Mouse (Mus musculus): ENCODE data around the gene Gid8. TPM values are rescaled to one million over a fixed set of nuclear protein-coding genes. Genes with fewer than 3 reads are reported as not detected.

The Gid8 gene
- polyA plus RNA-seq, 1 experiment: 35.5 TPM

- H3K36me3 ChIP-seq (ENCODE audit: control insufficient read depth, insufficient read depth, low read length): no peaks in the 10 kb centered on the region
- no peak for DNase-seq
- whole genome bisulfite sequencing: 94% methylated on average over 2 of the region's 2 CpGs
These were observed 33.4 kb downstream of the Gid8 start for GRCm38 (mm10) chr2:180743321-180743720.

DNA sequence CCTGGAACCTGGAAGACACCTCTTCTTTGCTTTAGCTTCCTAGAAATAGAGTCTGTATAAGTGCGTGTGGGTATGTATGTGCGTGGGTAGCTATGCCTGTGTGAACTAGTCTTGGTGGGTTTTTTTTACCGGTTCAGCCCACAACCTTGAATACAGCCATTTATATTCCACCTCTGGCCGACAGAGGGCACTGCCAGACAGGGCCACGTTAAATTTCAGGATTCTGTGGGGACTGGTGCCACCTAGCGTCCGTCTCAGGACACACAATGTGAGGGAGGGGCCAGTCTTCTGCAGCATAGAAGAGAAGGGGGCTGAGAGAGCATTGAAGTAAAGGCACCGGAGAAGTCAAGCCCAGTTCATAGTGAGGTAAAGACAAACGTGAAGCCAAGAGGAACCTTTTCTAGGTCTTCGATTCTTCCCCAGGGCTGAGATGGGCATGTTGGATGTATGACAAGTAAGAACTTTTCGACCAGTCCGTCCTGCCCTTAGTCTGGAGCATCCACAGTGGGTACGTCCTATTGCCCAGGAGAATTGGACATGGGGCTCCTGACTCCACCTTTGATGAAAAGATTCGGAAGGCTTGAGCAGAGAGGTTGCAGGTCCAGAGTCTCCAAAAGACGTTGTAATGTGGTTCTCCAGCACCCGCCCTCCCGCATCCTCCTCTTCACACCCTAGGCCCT, 35.5 kb downstream of the Gid8 start:
- Histone ChIP-seq H3K27me3 (ENCODE audit: control insufficient read depth, insufficient read depth, low read length) (no peaks in the 10 kb centered on the region), H3K4me1 (replicated peaks; ENCODE audit: control insufficient read depth, insufficient read depth, low read length) (no peaks in the 10 kb centered on the region), H3K36me3 (ENCODE audit: control insufficient read depth, insufficient read depth, low read length) (no peaks in the 10 kb centered on the region), H3K27ac (ENCODE audit: control insufficient read depth, insufficient read depth, low read length) (no peak overlapping the region), H3K4me3 (ENCODE audit: control insufficient read depth, insufficient read depth, low read length) (no peak overlapping the region)
- peak; percentile 89 for DNase-seq
- peak; percentile 98 for TF ChIP-seq CTCF (IDR thresholded peaks at IDR 0.05; ENCODE audit: borderline replicate concordance, control insufficient read depth, extremely low read depth, insufficient read depth, low read length, poor library complexity)
- no peak for TF ChIP-seq POLR2A (IDR thresholded peaks at IDR 0.05; ENCODE audit: control insufficient read depth, extremely low read depth, insufficient read depth, low read length, poor library complexity)
- 35% methylated on average over 17 of the region's 17 CpGs for WGBS

More at GRCm38 (mm10) chr2:180743321-180743720, 33.4 kb downstream of the Gid8 start:
- Histone ChIP-seq H3K27me3 (ENCODE audit: control insufficient read depth, insufficient read depth, low read length) (no peaks in the 10 kb centered on the region), H3K4me3 (ENCODE audit: control insufficient read depth, insufficient read depth, low read length) (no peak overlapping the region), H3K4me1 (replicated peaks; ENCODE audit: control insufficient read depth, insufficient read depth, low read length) (no peaks in the 10 kb centered on the region), H3K27ac (ENCODE audit: control insufficient read depth, insufficient read depth, low read length) (no peak overlapping the region)
- TF ChIP-seq CTCF (IDR thresholded peaks at IDR 0.05; ENCODE audit: borderline replicate concordance, control insufficient read depth, extremely low read depth, insufficient read depth, low read length, poor library complexity): no peak
- TF ChIP-seq POLR2A (IDR thresholded peaks at IDR 0.05; ENCODE audit: control insufficient read depth, extremely low read depth, insufficient read depth, low read length, poor library complexity): no peak

DNA sequence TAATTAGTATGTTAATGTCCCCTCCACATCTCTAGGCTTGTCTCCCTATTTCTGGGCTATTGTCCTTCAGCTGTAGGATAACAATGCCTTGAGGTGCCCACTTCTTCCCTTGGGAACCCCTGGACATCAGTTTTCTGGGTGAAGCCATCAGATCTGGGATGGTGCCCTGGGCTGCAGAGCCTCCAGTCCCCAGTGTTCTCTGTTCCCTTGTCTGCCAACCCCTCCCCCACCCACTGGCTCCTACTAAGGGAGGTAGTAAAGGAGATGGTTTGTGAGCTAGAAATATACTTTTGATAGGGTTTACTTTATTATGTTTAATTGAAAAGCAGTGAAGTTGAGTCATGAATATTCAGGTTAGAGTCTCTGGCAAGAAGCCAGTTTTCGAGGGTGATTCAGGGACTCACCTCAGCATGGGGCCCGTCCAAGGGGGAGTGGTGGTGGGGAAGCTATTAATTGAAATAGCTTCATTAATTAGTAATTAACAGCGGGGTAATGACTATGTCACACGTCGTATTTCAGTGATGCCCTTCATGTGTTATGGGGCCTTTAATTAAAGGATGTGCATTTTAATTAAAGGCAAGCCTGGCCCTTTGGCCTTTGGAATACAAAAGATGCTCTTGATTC, 36.8 kb downstream of the Gid8 start:
- H3K36me3 ChIP-seq (ENCODE audit: control insufficient read depth, insufficient read depth, low read length): no peaks in the 10 kb centered on the region
- TF ChIP-seq POLR2A (IDR thresholded peaks at IDR 0.05; ENCODE audit: control insufficient read depth, extremely low read depth, insufficient read depth, low read length, poor library complexity) (no peak), CTCF (IDR thresholded peaks at IDR 0.05; ENCODE audit: borderline replicate concordance, control insufficient read depth, extremely low read depth, insufficient read depth, low read length, poor library complexity) (no peak)
- H3K27ac ChIP-seq (ENCODE audit: control insufficient read depth, insufficient read depth, low read length): no peak overlapping the region
- H3K27me3 ChIP-seq (ENCODE audit: control insufficient read depth, insufficient read depth, low read length): no peaks in the 10 kb centered on the region
- no peaks in the 10 kb centered on the region for H3K4me1 ChIP-seq (replicated peaks; ENCODE audit: control insufficient read depth, insufficient read depth, low read length)
- 55% methylated on average over 5 of the region's 5 CpGs for WGBS
- no peak for DNase-seq
- H3K4me3 ChIP-seq (ENCODE audit: control insufficient read depth, insufficient read depth, low read length): no peak overlapping the region

GRCm38 (mm10) chr2:180748904-180749303, 39.0 kb downstream of the Gid8 start:
- no peak overlapping the region for H3K27ac ChIP-seq (ENCODE audit: control insufficient read depth, insufficient read depth, low read length)
- no peaks in the 10 kb centered on the region for H3K4me1 ChIP-seq (replicated peaks; ENCODE audit: control insufficient read depth, insufficient read depth, low read length)
- WGBS: 63% methylated on average over 5 of the region's 5 CpGs
- DNase-seq: no peak
- no peak overlapping the region for H3K4me3 ChIP-seq (ENCODE audit: control insufficient read depth, insufficient read depth, low read length)
- TF ChIP-seq CTCF (IDR thresholded peaks at IDR 0.05; ENCODE audit: borderline replicate concordance, control insufficient read depth, extremely low read depth, insufficient read depth, low read length, poor library complexity): no peak
- no peak for TF ChIP-seq POLR2A (IDR thresholded peaks at IDR 0.05; ENCODE audit: control insufficient read depth, extremely low read depth, insufficient read depth, low read length, poor library complexity)
- H3K27me3 ChIP-seq (ENCODE audit: control insufficient read depth, insufficient read depth, low read length): no peaks in the 10 kb centered on the region
- no peaks in the 10 kb centered on the region for H3K36me3 ChIP-seq (ENCODE audit: control insufficient read depth, insufficient read depth, low read length)

GRCm38 (mm10) chr2:180754976-180755688, 45.2 kb downstream of the Gid8 start:
- Histone ChIP-seq H3K36me3 (ENCODE audit: control insufficient read depth, insufficient read depth, low read length) (no peaks in the 10 kb centered on the region), H3K27ac (ENCODE audit: control insufficient read depth, insufficient read depth, low read length) (no peak overlapping the region), H3K4me1 (replicated peaks; ENCODE audit: control insufficient read depth, insufficient read depth, low read length) (no peaks in the 10 kb centered on the region), H3K27me3 (ENCODE audit: control insufficient read depth, insufficient read depth, low read length) (no peaks in the 10 kb centered on the region), H3K4me3 (ENCODE audit: control insufficient read depth, insufficient read depth, low read length) (no peak overlapping the region)
- DNase-seq: no peak
- TF ChIP-seq POLR2A (IDR thresholded peaks at IDR 0.05; ENCODE audit: control insufficient read depth, extremely low read depth, insufficient read depth, low read length, poor library complexity): no peak
- TF ChIP-seq CTCF (IDR thresholded peaks at IDR 0.05; ENCODE audit: borderline replicate concordance, control insufficient read depth, extremely low read depth, insufficient read depth, low read length, poor library complexity): no peak
- WGBS: 85% methylated on average over 5 of the region's 5 CpGs

- Histone ChIP-seq H3K4me3 (ENCODE audit: control insufficient read depth, insufficient read depth, low read length) (no peak overlapping the region), H3K27ac (ENCODE audit: control insufficient read depth, insufficient read depth, low read length) (no peak overlapping the region), H3K36me3 (ENCODE audit: control insufficient read depth, insufficient read depth, low read length) (no peaks in the 10 kb centered on the region), H3K27me3 (ENCODE audit: control insufficient read depth, insufficient read depth, low read length) (no peaks in the 10 kb centered on the region), H3K4me1 (replicated peaks; ENCODE audit: control insufficient read depth, insufficient read depth, low read length) (no peaks in the 10 kb centered on the region)
- 5% methylated on average over 8 of the region's 8 CpGs for WGBS
- TF ChIP-seq CTCF (IDR thresholded peaks at IDR 0.05; ENCODE audit: borderline replicate concordance, control insufficient read depth, extremely low read depth, insufficient read depth, low read length, poor library complexity): no peak
- TF ChIP-seq POLR2A (IDR thresholded peaks at IDR 0.05; ENCODE audit: control insufficient read depth, extremely low read depth, insufficient read depth, low read length, poor library complexity): no peak
- DNase-seq: no peak
These were observed 46.0 kb downstream of the Gid8 start for GRCm38 (mm10) chr2:180755896-180756295.
